Mouse (Mus musculus) MEL (cell line): ENCODE measurements around the gene Zfp319.

ENCODE experiments used
- CHD2 ChIP-seq: IDR thresholded peaks from 2 replicates; pipeline ENCODE4 v1.6.1; 2011; ENCODE audit warnings: low read length, improper control_type of control experiment
- CTCF ChIP-seq, 3 experiments: IDR thresholded peaks in 2 of 3; conservative IDR thresholded peaks in 1 of 3; 2 replicates each; pipeline ENCODE4 v1.5.1; 2011 to 2012; ENCODE audit warnings: low read length in 3 of 3, low read depth in 2 of 3, mild to moderate bottlenecking in 2 of 3, improper control_type of control experiment in 1 of 3, inconsistent platforms in 1 of 3, mixed read lengths in 1 of 3, moderate library complexity in 1 of 3; ENCODE audit not compliant: control insufficient read depth in 1 of 3, insufficient read depth in 1 of 3, poor library complexity in 1 of 3, severe bottlenecking in 1 of 3
- E2F4 ChIP-seq: IDR thresholded peaks from 2 replicates; pipeline ENCODE4 v1.6.1; 2011; ENCODE audit warnings: low read depth, low read length, improper control_type of control experiment, borderline replicate concordance
- JUND ChIP-seq: IDR thresholded peaks from 2 replicates; pipeline ENCODE4 v1.6.1; 2011; ENCODE audit warnings: low read depth, mild to moderate bottlenecking, improper control_type of control experiment, low read length
- KAT2A ChIP-seq: conservative IDR thresholded peaks from 2 replicates; pipeline ENCODE4 v1.6.1; 2012; ENCODE audit warnings: low read depth, low read length, improper control_type of control experiment, inconsistent platforms
- MAX ChIP-seq: IDR thresholded peaks from 2 replicates; pipeline ENCODE4 v1.6.1; 2011; ENCODE audit warnings: low read length, improper control_type of control experiment
- TCF12 ChIP-seq: IDR thresholded peaks from 2 replicates; pipeline ENCODE4 v1.6.1; 2014; ENCODE audit warnings: low read depth, mild to moderate bottlenecking, inconsistent platforms, low read length, improper control_type of control experiment, moderate library complexity

DNA sequence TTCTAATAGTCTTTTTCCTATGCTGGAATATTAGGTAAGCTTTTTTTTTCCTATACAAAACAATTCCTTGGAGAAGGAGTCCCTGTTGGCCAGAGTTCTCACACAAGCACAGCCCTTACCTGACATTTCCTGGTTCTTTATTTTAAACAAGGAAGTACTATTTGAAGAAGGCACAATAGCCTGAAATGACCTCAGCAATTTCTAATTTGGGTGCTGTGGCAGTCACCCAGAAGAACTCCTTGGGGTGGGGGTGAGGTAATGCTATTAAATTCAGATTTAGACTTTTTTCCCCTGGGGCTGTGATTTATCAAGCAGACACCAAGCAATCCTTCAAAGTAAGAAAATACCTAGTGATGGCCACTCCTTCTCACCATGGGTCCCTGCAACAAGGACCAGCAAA lies 49.2 kb upstream of the Zfp319 start:
- no peak for TF ChIP-seq CHD2
- no peak for TF ChIP-seq TCF12
- no peak for TF ChIP-seq MAX
- TF ChIP-seq KAT2A, result no peak
- no peak for TF ChIP-seq CTCF (IDR thresholded peaks at IDR 0.05 in 2 of 3, conservative IDR thresholded peaks at IDR 0.05 in 1 of 3; ENCODE audit: control insufficient read depth in 1 of 3, insufficient read depth in 1 of 3, low read depth in 2 of 3, low read length in 3 of 3, poor library complexity in 1 of 3, severe bottlenecking in 1 of 3)
- TF ChIP-seq JUND, result no peak
- TF ChIP-seq E2F4, result no peak
